Mouse (Mus musculus) myocyte (in vitro differentiated cells): Measurements from ENCODE around the gene Natd1. TPM values are rescaled to one million over a fixed set of nuclear protein-coding genes. Genes with fewer than 3 reads are reported as not detected.
"Not testable (repeated sequence)": the region's sequence is repeated elsewhere in the genome, so short reads cannot be mapped to it uniquely, and the experiment has no call there.

Experiments used
- H3K27me3 ChIP-seq: one replicate; pipeline ENCODE4 v1.6.1; 2011; ENCODE audit not compliant: control insufficient read depth, insufficient read depth, insufficient read length
- H3K36me3 ChIP-seq: one replicate; pipeline ENCODE4 v1.6.1; 2011; ENCODE audit not compliant: control insufficient read depth, insufficient read depth
- H3K4me2 ChIP-seq: one replicate; pipeline ENCODE4 v1.6.1; 2011; ENCODE audit warnings: low read depth, control low read depth
- H3K4me3 ChIP-seq: one replicate; pipeline ENCODE4 v1.5.1; 2011; ENCODE audit warnings: mild to moderate bottlenecking, control low read depth, moderate library complexity
- H3K79me2 ChIP-seq: one replicate; pipeline ENCODE4 v1.6.1; 2011; ENCODE audit not compliant: control insufficient read depth, insufficient read depth
- H3ac ChIP-seq: one replicate; pipeline ENCODE4 v1.6.1; 2011; ENCODE audit not compliant: control insufficient read depth, insufficient read length
- CEBPB ChIP-seq: IDR thresholded peaks from 2 replicates; pipeline ENCODE4 v1.6.1; 2011; ENCODE audit warnings: mild to moderate bottlenecking, moderate library complexity; ENCODE audit not compliant: poor library complexity, insufficient read depth, severe bottlenecking
- E2F4 ChIP-seq: IDR thresholded peaks from one replicate; pipeline ENCODE4 v1.6.1; 2011; ENCODE audit warnings: mild to moderate bottlenecking, control low read depth, moderate library complexity; ENCODE audit not compliant: insufficient read depth
- MAX ChIP-seq: IDR thresholded peaks from one replicate; pipeline ENCODE4 v1.6.1; 2011; ENCODE audit warnings: low read depth, mild to moderate bottlenecking, control low read depth
- MYOD1 ChIP-seq, 3 experiments: IDR thresholded peaks; one replicate each; pipeline ENCODE4 v1.6.1; 2011; ENCODE audit warnings: control low read depth in 2 of 3, low read depth in 2 of 3, mild to moderate bottlenecking in 2 of 3, moderate library complexity in 1 of 3; ENCODE audit not compliant: insufficient read length in 2 of 3, control insufficient read depth in 1 of 3
- MYOG ChIP-seq, 3 experiments: IDR thresholded peaks; one replicate each; pipeline ENCODE4 v1.6.1; 2011; ENCODE audit warnings: control low read depth in 2 of 3, low read depth in 2 of 3, mild to moderate bottlenecking in 2 of 3; ENCODE audit not compliant: insufficient read length in 2 of 3, control insufficient read depth in 1 of 3, insufficient read depth in 1 of 3
- POLR2A ChIP-seq: IDR thresholded peaks from one replicate; pipeline ENCODE4 v1.6.1; 2011; ENCODE audit warnings: low read depth, mild to moderate bottlenecking, control low read depth, moderate library complexity; ENCODE audit not compliant: insufficient read length
- POLR2AphosphoS2 ChIP-seq: IDR thresholded peaks from one replicate; pipeline ENCODE4 v1.6.1; 2011; ENCODE audit warnings: low read depth, control low read depth; ENCODE audit not compliant: insufficient read length
- REST ChIP-seq: IDR thresholded peaks from one replicate; pipeline ENCODE4 v1.6.1; 2011; ENCODE audit warnings: mild to moderate bottlenecking, control low read depth, moderate library complexity; ENCODE audit not compliant: insufficient read depth, insufficient read length
- SRF ChIP-seq: IDR thresholded peaks from one replicate; pipeline ENCODE4 v1.6.1; 2011; ENCODE audit warnings: low read depth; ENCODE audit not compliant: control insufficient read depth, insufficient read length
- TCF12 ChIP-seq: IDR thresholded peaks from one replicate; pipeline ENCODE4 v1.6.1; 2011; ENCODE audit warnings: mild to moderate bottlenecking, control low read depth; ENCODE audit not compliant: poor library complexity, insufficient read depth, severe bottlenecking
- TCF3 ChIP-seq: IDR thresholded peaks from one replicate; pipeline ENCODE4 v1.6.1; 2011; ENCODE audit warnings: low read depth, control low read depth; ENCODE audit not compliant: insufficient read length
- USF1 ChIP-seq: IDR thresholded peaks from one replicate; pipeline ENCODE4 v1.6.1; 2011; ENCODE audit warnings: low read depth, mild to moderate bottlenecking, control low read depth, moderate library complexity
- polyA plus RNA-seq: library from polyadenylated mRNA; unstranded; fragments of >200 nt; fragmentation: generic; extraction: Trizol; gene quantifications from one replicate; pipeline ENCODE4 v1.2.1, GENCODE M21; 2012; ENCODE audit warnings: missing spikeins

Natd1 gene
- polyA plus RNA-seq, 1 experiment = 20.0 TPM

- no peak overlapping the region for H3ac ChIP-seq
- H3K36me3 ChIP-seq = no peaks in the 10 kb centered on the region
- peak overlapping the region; percentile 10 for H3K4me2 ChIP-seq
- no peak overlapping the region for H3K4me3 ChIP-seq
- no peaks in the 10 kb centered on the region for H3K79me2 ChIP-seq
- TF ChIP-seq MYOG (IDR thresholded peaks at IDR 0.05; ENCODE audit: control insufficient read depth in 1 of 3, insufficient read depth in 1 of 3, insufficient read length in 2 of 3, low read depth in 2 of 3) (peak in 1 of 3 experiments; percentile 7), MYOD1 (IDR thresholded peaks at IDR 0.05; ENCODE audit: control insufficient read depth in 1 of 3, insufficient read length in 2 of 3, low read depth in 2 of 3) (peak in 1 of 3 experiments; percentile 13), REST (no peak), POLR2AphosphoS2 (no peak), USF1 (no peak)
- H3K27me3 ChIP-seq = no peaks in the 10 kb centered on the region
Observed at GRCm38 (mm10) chr11:60895915-60896314, 18.6 kb downstream of the Natd1 start.

GRCm38 (mm10) chr11:60890744-60891143 lies 23.8 kb downstream of the Natd1 start:
- TF ChIP-seq MAX = no peak
- no peak for TF ChIP-seq REST
- TF ChIP-seq POLR2AphosphoS2 = no peak
- TF ChIP-seq TCF12 = no peak
- no peak for TF ChIP-seq MYOD1 (IDR thresholded peaks at IDR 0.05; ENCODE audit: control insufficient read depth in 1 of 3, insufficient read length in 2 of 3, low read depth in 2 of 3)
- no peak for TF ChIP-seq MYOG (IDR thresholded peaks at IDR 0.05; ENCODE audit: control insufficient read depth in 1 of 3, insufficient read depth in 1 of 3, insufficient read length in 2 of 3, low read depth in 2 of 3)
- no peak for TF ChIP-seq CEBPB
- TF ChIP-seq SRF = no peak
- TF ChIP-seq E2F4 = no peak
- TF ChIP-seq POLR2A = no peak
- no peak for TF ChIP-seq USF1
- no peak for TF ChIP-seq TCF3
- H3K36me3 ChIP-seq = no peaks in the 10 kb centered on the region

GRCm38 (mm10) chr11:60890286-60890685 lies 24.3 kb downstream of the Natd1 start:
- H3K36me3 ChIP-seq = no peaks in the 10 kb centered on the region
- no peak overlapping the region for H3ac ChIP-seq
- no peak overlapping the region for H3K4me2 ChIP-seq
- TF ChIP-seq MYOD1 (IDR thresholded peaks at IDR 0.05; ENCODE audit: control insufficient read depth in 1 of 3, insufficient read length in 2 of 3, low read depth in 2 of 3) (no peak), E2F4 (no peak), TCF12 (no peak), MYOG (IDR thresholded peaks at IDR 0.05; ENCODE audit: control insufficient read depth in 1 of 3, insufficient read depth in 1 of 3, insufficient read length in 2 of 3, low read depth in 2 of 3) (no peak), MAX (no peak), TCF3 (no peak), POLR2AphosphoS2 (no peak), USF1 (no peak), POLR2A (no peak), REST (no peak)
- H3K79me2 ChIP-seq = no peaks in the 10 kb centered on the region
- no peak overlapping the region for H3K4me3 ChIP-seq
- no peaks in the 10 kb centered on the region for H3K27me3 ChIP-seq

More at GRCm38 (mm10) chr11:60890744-60891143, 23.8 kb downstream of the Natd1 start:
- Histone ChIP-seq H3K4me2 (no peak overlapping the region), H3ac (no peak overlapping the region), H3K79me2 (no peaks in the 10 kb centered on the region), H3K4me3 (no peak overlapping the region), H3K27me3 (no peaks in the 10 kb centered on the region)

GRCm38 (mm10) chr11:60889861-60890260 lies 24.7 kb downstream of the Natd1 start:
- H3K4me2 ChIP-seq = no peak overlapping the region
- no peaks in the 10 kb centered on the region for H3K79me2 ChIP-seq
- H3K4me3 ChIP-seq = no peak overlapping the region
- no peak for TF ChIP-seq USF1
- TF ChIP-seq TCF3 = no peak
- no peak for TF ChIP-seq POLR2AphosphoS2
- TF ChIP-seq E2F4 = no peak
- TF ChIP-seq POLR2A = no peak
- no peak for TF ChIP-seq REST
- no peak for TF ChIP-seq MAX
- no peak for TF ChIP-seq SRF
- TF ChIP-seq MYOD1 (IDR thresholded peaks at IDR 0.05; ENCODE audit: control insufficient read depth in 1 of 3, insufficient read length in 2 of 3, low read depth in 2 of 3) = no peak
- no peak for TF ChIP-seq MYOG (IDR thresholded peaks at IDR 0.05; ENCODE audit: control insufficient read depth in 1 of 3, insufficient read depth in 1 of 3, insufficient read length in 2 of 3, low read depth in 2 of 3)
- no peak for TF ChIP-seq CEBPB
- TF ChIP-seq TCF12 = no peak
- no peaks in the 10 kb centered on the region for H3K36me3 ChIP-seq
- H3ac ChIP-seq = no peak overlapping the region
- H3K27me3 ChIP-seq = no peaks in the 10 kb centered on the region

- H3K4me3 ChIP-seq, H3ac ChIP-seq, H3K79me2 ChIP-seq: not testable (repeated sequence)
Observed at GRCm38 (mm10) chr11:60886986-60887385, 27.6 kb downstream of the Natd1 start.

More at GRCm38 (mm10) chr11:60886986-60887385, 27.6 kb downstream of the Natd1 start:
- H3K36me3 ChIP-seq, H3K27me3 ChIP-seq, H3K4me2 ChIP-seq: not testable (repeated sequence)
